Mouse (Mus musculus) G1E-ER4 (cell line): ENCODE data around the gene Sgk2. TPM values are rescaled to one million over a fixed set of nuclear protein-coding genes. Genes with fewer than 3 reads are reported as not detected.

ENCODE experiments used
- GATA1 ChIP-seq: IDR thresholded peaks from one replicate; pipeline ENCODE4 v1.8.0; 2012; ENCODE audit warnings: low read length, inconsistent platforms
- polyA plus RNA-seq: library from polyadenylated mRNA; stranded (reverse); fragments of >175 nt; gene quantifications from 2 replicates; pipeline ENCODE4 v1.2.3, GENCODE M21; 2012

The Sgk2 gene
- not detected in 2 replicates for polyA plus RNA-seq

GRCm38 (mm10) chr2:162987218-162987617 lies at the start of gene Sgk2:
TSS of gene Sgk2 (plus strand) at chr2:162987330.
- TF ChIP-seq GATA1 = no peak

- no peak for TF ChIP-seq GATA1
These were observed 47.6 kb upstream of the Sgk2 start for GRCm38 (mm10) chr2:162939562-162939961.

GRCm38 (mm10) chr2:162943148-162943846 lies 43.8 kb upstream of the Sgk2 start, which contains the start of gene L3mbtl1:
TSS of gene L3mbtl1 (plus strand) at chr2:162943472.
- no peak for TF ChIP-seq GATA1

- no peak for TF ChIP-seq GATA1
These were observed 43.2 kb upstream of the Sgk2 start for GRCm38 (mm10) chr2:162943931-162944330.

GRCm38 (mm10) chr2:162946964-162947363 lies 40.2 kb upstream of the Sgk2 start:
- no peak for TF ChIP-seq GATA1

- no peak for TF ChIP-seq GATA1
These were observed 39.4 kb upstream of the Sgk2 start for GRCm38 (mm10) chr2:162947736-162948135.

GRCm38 (mm10) chr2:162948221-162948620 lies 38.9 kb upstream of the Sgk2 start:
- TF ChIP-seq GATA1 = no peak

GRCm38 (mm10) chr2:162950776-162951175 lies 36.4 kb upstream of the Sgk2 start:
- no peak for TF ChIP-seq GATA1

GRCm38 (mm10) chr2:162956843-162957242 lies 30.3 kb upstream of the Sgk2 start:
- TF ChIP-seq GATA1 = no peak

GRCm38 (mm10) chr2:162961321-162961720 lies 25.8 kb upstream of the Sgk2 start:
- TF ChIP-seq GATA1 = no peak

- no peak for TF ChIP-seq GATA1
These were observed 20.4 kb upstream of the Sgk2 start for GRCm38 (mm10) chr2:162966734-162967133.

- no peak for TF ChIP-seq GATA1
These were observed 18.8 kb upstream of the Sgk2 start for GRCm38 (mm10) chr2:162968357-162968756.

- TF ChIP-seq GATA1 = no peak
These were observed 18.0 kb upstream of the Sgk2 start for GRCm38 (mm10) chr2:162969101-162969500.

- TF ChIP-seq GATA1 = no peak
These were observed 16.2 kb upstream of the Sgk2 start for GRCm38 (mm10) chr2:162970896-162971295.

GRCm38 (mm10) chr2:162972752-162973151 lies 14.4 kb upstream of the Sgk2 start:
- no peak for TF ChIP-seq GATA1

GRCm38 (mm10) chr2:162973206-162973605 lies 13.9 kb upstream of the Sgk2 start:
- TF ChIP-seq GATA1 = no peak

GRCm38 (mm10) chr2:162973637-162974036 lies 13.5 kb upstream of the Sgk2 start:
- no peak for TF ChIP-seq GATA1
